Mouse (Mus musculus) MEL (cell line): ENCODE data around the gene Tnni2. TPM values are rescaled to one million over a fixed set of nuclear protein-coding genes. Genes with fewer than 3 reads are reported as not detected.

Experiments used
- DNase-seq: peaks from one replicate; pipeline ENCODE4 v3.0.0; 2011; ENCODE audit warnings: low read depth, low spot score
- H3K27ac ChIP-seq: 2 replicates; pipeline ENCODE4 v1.5.1; 2012; ENCODE audit warnings: low read depth, mild to moderate bottlenecking, control low read depth, low read length, moderate library complexity; ENCODE audit not compliant: control insufficient read depth
- H3K27me3 ChIP-seq, 2 experiments: fragments of 150-350 bp in 1 of 2; sonication (generic) in 1 of 2; 2 replicates each; pipeline ENCODE4 v1.6.1; 2012; ENCODE audit warnings: low read length in 2 of 2, mild to moderate bottlenecking in 2 of 2, improper control_type of control experiment in 1 of 2, moderate library complexity in 1 of 2; ENCODE audit not compliant: insufficient read depth in 2 of 2, control insufficient read depth in 1 of 2
- H3K36me3 ChIP-seq, 2 experiments: 2 replicates each; pipeline ENCODE4 v1.6.1; 2012 to 2014; ENCODE audit warnings: low read length in 2 of 2, improper control_type of control experiment in 1 of 2, inconsistent platforms in 1 of 2, mild to moderate bottlenecking in 1 of 2; ENCODE audit not compliant: insufficient read depth in 2 of 2, control insufficient read depth in 1 of 2
- H3K4me1 ChIP-seq, 2 experiments: fragments of 150-350 bp in 1 of 2; sonication (generic) in 1 of 2; 2 replicates each; pipeline ENCODE4 v1.6.1; 2012; ENCODE audit warnings: low read length in 2 of 2, improper control_type of control experiment in 1 of 2, mild to moderate bottlenecking in 1 of 2; ENCODE audit not compliant: insufficient read depth in 2 of 2, control insufficient read depth in 1 of 2
- H3K4me3 ChIP-seq, 2 experiments: fragments of 150-350 bp in 1 of 2; sonication (generic) in 1 of 2; 2 replicates each; pipeline ENCODE4 v1.5.1; 2012; ENCODE audit warnings: low read depth in 2 of 2, low read length in 2 of 2, mild to moderate bottlenecking in 2 of 2, moderate library complexity in 2 of 2, control low read depth in 1 of 2, improper control_type of control experiment in 1 of 2; ENCODE audit not compliant: control insufficient read depth in 1 of 2, insufficient read depth in 1 of 2
- H3K79me2 ChIP-seq: 2 replicates; pipeline ENCODE4 v1.6.1; 2012; ENCODE audit warnings: mild to moderate bottlenecking, low read length, moderate library complexity; ENCODE audit not compliant: control insufficient read depth, poor library complexity, insufficient read depth
- H3K9ac ChIP-seq: 2 replicates; pipeline ENCODE4 v1.6.1; 2012; ENCODE audit warnings: low read depth, mild to moderate bottlenecking, control low read depth, low read length, moderate library complexity; ENCODE audit not compliant: control insufficient read depth, poor library complexity, severe bottlenecking
- H3K9me3 ChIP-seq: fragments of 150-350 bp; sonication (generic); replicated peaks from 2 replicates; pipeline ENCODE4 v1.6.1; 2012; ENCODE audit warnings: mild to moderate bottlenecking, low read length, improper control_type of control experiment, moderate library complexity; ENCODE audit not compliant: insufficient read depth
- ELF1 ChIP-seq: IDR thresholded peaks from 2 replicates; pipeline ENCODE4 v1.6.1; 2014; ENCODE audit warnings: low read depth, mild to moderate bottlenecking, inconsistent platforms, low read length, improper control_type of control experiment, moderate library complexity
- ETS1 ChIP-seq: IDR thresholded peaks from 2 replicates; pipeline ENCODE4 v1.6.1; 2012; ENCODE audit warnings: low read depth, mild to moderate bottlenecking, inconsistent platforms, low read length, improper control_type of control experiment, moderate library complexity
- GATA1 ChIP-seq: IDR thresholded peaks from 2 replicates; pipeline ENCODE4 v1.6.1; 2011; ENCODE audit warnings: low read depth, low read length, improper control_type of control experiment
- HCFC1 ChIP-seq: IDR thresholded peaks from 2 replicates; pipeline ENCODE4 v1.6.1; 2012; ENCODE audit warnings: low read depth, mild to moderate bottlenecking, inconsistent platforms, low read length, improper control_type of control experiment, moderate library complexity
- MAX ChIP-seq: IDR thresholded peaks from 2 replicates; pipeline ENCODE4 v1.6.1; 2011; ENCODE audit warnings: low read length, improper control_type of control experiment
- MEF2A ChIP-seq: IDR thresholded peaks from 2 replicates; pipeline ENCODE4 v1.6.1; 2014; ENCODE audit warnings: low read depth, mild to moderate bottlenecking, inconsistent platforms, low read length, improper control_type of control experiment; ENCODE audit not compliant: poor library complexity, insufficient replicate concordance, severe bottlenecking; ENCODE audit errors: extremely low read depth
- MXI1 ChIP-seq: IDR thresholded peaks from 2 replicates; pipeline ENCODE4 v1.6.1; 2011; ENCODE audit warnings: mild to moderate bottlenecking, low read depth, low read length, improper control_type of control experiment
- POLR2AphosphoS2 ChIP-seq: IDR thresholded peaks from 2 replicates; pipeline ENCODE4 v1.6.1; 2011; ENCODE audit warnings: low read length, improper control_type of control experiment
- TAL1 ChIP-seq: IDR thresholded peaks from 2 replicates; pipeline ENCODE4 v1.6.1; 2012; ENCODE audit warnings: mild to moderate bottlenecking, inconsistent platforms, low read length, moderate library complexity, mixed read lengths
- TBP ChIP-seq: IDR thresholded peaks from 2 replicates; pipeline ENCODE4 v1.8.0; 2011; ENCODE audit warnings: low read depth, low read length, improper control_type of control experiment
- TCF12 ChIP-seq: IDR thresholded peaks from 2 replicates; pipeline ENCODE4 v1.6.1; 2014; ENCODE audit warnings: low read depth, mild to moderate bottlenecking, inconsistent platforms, low read length, improper control_type of control experiment, moderate library complexity
- UBTF ChIP-seq: IDR thresholded peaks from 2 replicates; pipeline ENCODE4 v1.6.1; 2012; ENCODE audit warnings: low read depth, mild to moderate bottlenecking, inconsistent platforms, low read length, improper control_type of control experiment, moderate library complexity, borderline replicate concordance; ENCODE audit not compliant: insufficient read depth
- USF2 ChIP-seq, 2 experiments: IDR thresholded peaks; 2 replicates each; pipeline ENCODE4 v1.6.1; 2011 to 2012; ENCODE audit warnings: improper control_type of control experiment in 2 of 2, low read length in 2 of 2, borderline replicate concordance in 1 of 2, inconsistent platforms in 1 of 2, low read depth in 1 of 2, mild to moderate bottlenecking in 1 of 2; ENCODE audit not compliant: insufficient read depth in 1 of 2
- ZMIZ1 ChIP-seq: IDR thresholded peaks from 2 replicates; pipeline ENCODE4 v1.6.1; 2012; ENCODE audit warnings: low read depth, mild to moderate bottlenecking, inconsistent platforms, low read length, improper control_type of control experiment, moderate library complexity
- ZNF384 ChIP-seq: IDR thresholded peaks from 2 replicates; pipeline ENCODE4 v1.6.1; 2012; ENCODE audit warnings: low read depth, mild to moderate bottlenecking, inconsistent platforms, low read length, improper control_type of control experiment
- polyA plus RNA-seq, 2 experiments: library from polyadenylated mRNA; stranded (reverse) in 1 of 2; unstranded in 1 of 2; fragments of >175 nt in 1 of 2; fragments of >200 nt in 1 of 2; gene quantifications; 2 replicates each; pipeline versions ENCODE4 v1.2.1 to v1.2.4; 2012; ENCODE audit warnings: low replicate concordance in 2 of 2, low read depth in 1 of 2; ENCODE audit not compliant: insufficient read length in 2 of 2, insufficient read depth in 1 of 2, missing spikeins in 1 of 2
- total RNA-seq: library from RNA; depleted of rRNA; stranded (reverse); fragments of 300-350 nt; gene quantifications from 2 replicates; pipeline ENCODE4 v1.2.3, GENCODE M21; 2012

Tnni2 gene
- total and polyA plus RNA-seq, 3 experiments: 0.84 TPM; not detected in 2

DNA sequence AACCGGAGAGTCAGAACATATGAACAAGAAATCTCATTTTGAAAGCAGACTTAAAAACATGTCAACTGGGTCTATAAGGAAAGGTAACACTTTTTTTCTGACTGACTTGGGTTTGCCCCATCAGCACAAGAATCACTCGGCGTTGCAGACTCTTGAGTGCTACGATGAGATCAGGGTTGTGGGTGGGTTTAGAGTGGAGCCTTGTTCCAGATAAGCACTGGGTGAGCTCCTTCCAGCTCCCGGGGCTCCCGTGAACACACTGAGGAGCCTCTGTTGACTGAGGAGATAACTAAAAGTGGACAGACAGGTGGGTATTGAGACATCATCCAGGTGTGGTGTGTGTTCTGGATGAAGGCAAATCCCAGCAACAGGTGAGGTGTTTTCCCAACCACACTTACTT, 28.3 kb upstream of the Tnni2 start:
- H3K79me2 ChIP-seq: no peaks in the 10 kb centered on the region
- peaks cover 0 to 2% of the 10 kb centered on the region in 2 experiments; a peak in 1 of 4 replicates for H3K36me3 ChIP-seq
- H3K4me3 ChIP-seq: no peak overlapping the region
- no peaks in the 10 kb centered on the region for H3K27me3 ChIP-seq
- DNase-seq: no peak
- no peak for TF ChIP-seq MXI1
- no peak for TF ChIP-seq HCFC1
- no peak for TF ChIP-seq TBP
- TF ChIP-seq GATA1: no peak
- no peak for TF ChIP-seq TCF12
- H3K4me1 ChIP-seq: peaks cover 0 to 12% of the 10 kb centered on the region in 2 experiments; a peak in 1 of 4 replicates
- H3K9me3 ChIP-seq: no peaks in the 10 kb centered on the region
- no peak overlapping the region for H3K27ac ChIP-seq
- H3K9ac ChIP-seq: no peak overlapping the region

DNA sequence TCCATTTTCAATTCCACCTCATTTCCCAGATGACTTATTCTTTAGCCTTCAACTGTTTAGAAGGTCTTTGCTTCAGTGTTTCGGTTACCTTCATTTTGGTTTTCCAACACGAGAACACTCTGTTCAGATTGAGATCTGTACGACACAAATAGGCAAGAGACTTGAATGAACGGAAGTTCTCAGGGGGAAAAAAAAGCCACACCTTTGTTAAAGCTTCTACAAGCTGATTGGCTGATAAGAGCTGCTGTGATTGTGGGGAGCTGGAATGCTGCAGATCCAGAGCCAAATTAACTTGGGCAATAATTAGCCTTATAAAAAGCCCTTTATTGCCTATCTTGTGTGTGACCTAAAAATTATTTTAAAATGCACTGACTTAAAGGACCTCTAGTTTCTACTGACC, 26.3 kb upstream of the Tnni2 start:
- Histone ChIP-seq H3K27me3 (no peaks in the 10 kb centered on the region), H3K27ac (no peak overlapping the region), H3K9me3 (no peaks in the 10 kb centered on the region), H3K4me1 (peaks cover 6 to 21% of the 10 kb centered on the region in 2 experiments; a peak in 3 of 4 replicates), H3K4me3 (no peak overlapping the region), H3K79me2 (no peaks in the 10 kb centered on the region), H3K36me3 (peaks cover 0 to 8% of the 10 kb centered on the region in 2 experiments; a peak in 2 of 4 replicates), H3K9ac (no peak overlapping the region)
- DNase-seq: no peak
- no peak for TF ChIP-seq ZMIZ1
- no peak for TF ChIP-seq MXI1
- no peak for TF ChIP-seq MAX
- TF ChIP-seq ZNF384: no peak
- TF ChIP-seq POLR2AphosphoS2: no peak
- TF ChIP-seq USF2 (IDR thresholded peaks at IDR 0.05; ENCODE audit: borderline replicate concordance in 1 of 2, insufficient read depth in 1 of 2, low read depth in 1 of 2, low read length in 2 of 2): no peak
- TF ChIP-seq ETS1: no peak
- no peak for TF ChIP-seq UBTF
- no peak for TF ChIP-seq TAL1
- no peak for TF ChIP-seq ELF1
- TF ChIP-seq MEF2A: no peak
- no peak for TF ChIP-seq GATA1
